Mouse (Mus musculus) cerebellum, adult 11-12 months (tissue): ENCODE results near the gene Olfr1044.
"Not testable (repeated sequence)": the region's sequence is repeated elsewhere in the genome, so short reads cannot be mapped to it uniquely, and the experiment has no call there.

Source experiments
- DNase-seq: peaks from one replicate; pipeline ENCODE4 v3.0.0; 2022

Olfr1044 gene

GRCm38 (mm10) chr2:86177720-86178119, at the start of gene Olfr1044:
Gene Olfr1044, minus strand, starts transcription at chr2:86177820.
- DNase-seq = no peak

GRCm38 (mm10) chr2:86219214-86219613, 41.6 kb upstream of the Olfr1044 start, which contains the start of gene Olfr1046:
Gene Olfr1046, minus strand, starts transcription at chr2:86219314.
- DNase-seq = no peak

- no peak for DNase-seq
Observed at GRCm38 (mm10) chr2:86202909-86203308, 25.3 kb upstream of the Olfr1044 start, which contains the start of gene Olfr1045. Gene Olfr1045, minus strand, starts transcription at chr2:86203009.

GRCm38 (mm10) chr2:86195863-86196262, 18.2 kb upstream of the Olfr1044 start:
- no peak for DNase-seq

- DNase-seq = no peak
Observed at GRCm38 (mm10) chr2:86185583-86185982, 8.0 kb upstream of the Olfr1044 start, which contains the start of gene Olfr52. Gene Olfr52, minus strand, starts transcription at chr2:86185683.

GRCm38 (mm10) chr2:86179950-86180349, 2.3 kb upstream of the Olfr1044 start:
- no peak for DNase-seq

GRCm38 (mm10) chr2:86175422-86175821, 2.2 kb downstream of the Olfr1044 start:
- not testable (repeated sequence) for DNase-seq

GRCm38 (mm10) chr2:86167422-86167821, 10.2 kb downstream of the Olfr1044 start, which contains the start of gene Olfr1043:
Gene Olfr1043, minus strand, starts transcription at chr2:86167522.
- DNase-seq = no peak

- DNase-seq = no peak
Observed at GRCm38 (mm10) chr2:86161738-86162137, 15.9 kb downstream of the Olfr1044 start, which contains the start of gene Olfr1042. Gene Olfr1042, minus strand, starts transcription at chr2:86161838.

- DNase-seq = no peak
Observed at GRCm38 (mm10) chr2:86146632-86147031, 31.0 kb downstream of the Olfr1044 start, which contains the start of gene Olfr1040. Gene Olfr1040, minus strand, starts transcription at chr2:86146732.

- DNase-seq = no peak
Observed at GRCm38 (mm10) chr2:86135828-86136227, 41.8 kb downstream of the Olfr1044 start, which contains the start of gene Olfr1039. Gene Olfr1039, minus strand, starts transcription at chr2:86135928.
